Mouse (Mus musculus): Measurements from ENCODE around the gene Leng9.

- TF ChIP-seq CTCF (IDR thresholded peaks at IDR 0.05; ENCODE audit: borderline replicate concordance, control insufficient read depth, extremely low read depth, insufficient read depth, low read length, poor library complexity) (no peak), POLR2A (IDR thresholded peaks at IDR 0.05; ENCODE audit: control insufficient read depth, extremely low read depth, insufficient read depth, low read length, poor library complexity) (no peak)
Measured at GRCm38 (mm10) chr7:4142796-4143445, 7.3 kb downstream of the Leng9 start.

Data from thymus, adult 2 months (tissue).